Mouse (Mus musculus) liver (tissue): ENCODE results near the gene Sbk1.
"Not testable (repeated sequence)": the region's sequence is repeated elsewhere in the genome, so short reads cannot be mapped to it uniquely, and the experiment has no call there.

Experiments used
- DNase-seq: peaks from one replicate; pipeline ENCODE4 v3.0.0-alpha.2; 2020; ENCODE audit warnings: mixed read lengths

The Sbk1 gene

DNA sequence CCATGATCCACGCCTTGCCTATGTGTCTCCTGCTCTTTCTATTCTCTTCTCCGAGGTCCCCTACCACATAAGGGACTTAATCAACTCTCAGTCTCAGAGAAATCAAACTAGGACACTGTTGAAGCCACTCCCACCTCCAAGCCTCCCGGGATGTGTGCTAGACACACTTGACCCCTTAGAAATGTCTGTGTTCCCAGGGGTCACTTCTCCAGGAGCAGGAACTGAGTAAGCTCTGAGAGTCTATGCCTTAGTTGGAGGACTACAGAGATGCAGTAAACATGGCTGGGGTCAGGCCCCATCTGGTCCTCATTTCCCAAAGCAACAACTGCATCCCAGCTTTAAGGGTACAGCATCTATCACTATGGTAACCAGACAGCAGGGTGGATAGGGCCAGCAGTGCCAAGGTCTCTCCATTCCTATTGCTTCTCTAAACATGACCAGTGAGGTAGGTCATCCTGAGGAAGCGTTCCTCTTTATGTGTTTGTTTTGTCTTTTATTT is 6.0 kb upstream of the Sbk1 start:
- no peak for DNase-seq

DNA sequence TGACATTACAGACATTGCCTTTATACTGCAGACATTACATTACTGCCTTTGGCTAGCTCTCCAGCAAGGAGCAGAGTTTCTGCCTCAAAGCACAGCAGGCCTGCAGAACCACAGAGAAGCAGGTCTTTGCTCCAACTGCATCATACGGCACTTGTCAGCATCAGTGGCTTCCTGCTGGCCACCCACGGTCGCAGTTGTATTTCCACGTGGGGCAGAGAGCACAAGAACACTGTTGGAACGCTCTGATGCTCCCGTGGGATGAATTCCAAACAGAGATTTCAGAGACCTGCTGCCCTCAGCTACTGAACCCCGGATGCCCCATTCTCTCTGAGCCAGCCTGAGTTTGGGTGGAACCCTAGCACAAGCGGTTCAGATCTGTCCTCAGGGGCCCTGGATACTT is 4.8 kb upstream of the Sbk1 start:
- DNase-seq, result no peak

DNA sequence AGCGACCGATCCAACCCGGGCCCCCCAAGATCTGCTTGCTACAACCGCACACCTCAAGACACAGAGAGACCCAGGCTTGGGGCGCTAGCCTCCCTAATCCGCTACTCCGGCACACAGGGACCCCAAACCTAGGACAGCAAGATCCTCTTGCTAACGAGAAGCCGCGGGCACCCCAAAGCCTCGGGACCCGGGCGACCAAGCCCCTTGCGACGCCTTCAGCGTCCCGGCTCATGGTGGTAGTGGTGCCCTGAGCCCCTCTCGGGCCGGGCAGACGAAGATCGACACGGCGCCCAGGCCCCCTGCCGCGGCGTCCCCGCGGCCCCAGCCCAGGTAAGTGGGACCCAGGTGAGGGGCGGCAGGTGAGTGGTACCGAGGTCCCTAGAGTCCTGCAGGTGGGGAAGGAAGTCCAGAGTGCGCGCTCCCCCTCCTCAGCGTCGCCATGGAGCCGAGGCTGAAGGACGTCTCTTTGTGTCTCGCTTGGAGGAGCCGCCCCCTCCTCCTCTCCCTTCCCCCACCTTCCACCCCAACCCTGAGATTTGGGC is 422 bp downstream of the Sbk1 start:
- DNase-seq, result no peak

DNA sequence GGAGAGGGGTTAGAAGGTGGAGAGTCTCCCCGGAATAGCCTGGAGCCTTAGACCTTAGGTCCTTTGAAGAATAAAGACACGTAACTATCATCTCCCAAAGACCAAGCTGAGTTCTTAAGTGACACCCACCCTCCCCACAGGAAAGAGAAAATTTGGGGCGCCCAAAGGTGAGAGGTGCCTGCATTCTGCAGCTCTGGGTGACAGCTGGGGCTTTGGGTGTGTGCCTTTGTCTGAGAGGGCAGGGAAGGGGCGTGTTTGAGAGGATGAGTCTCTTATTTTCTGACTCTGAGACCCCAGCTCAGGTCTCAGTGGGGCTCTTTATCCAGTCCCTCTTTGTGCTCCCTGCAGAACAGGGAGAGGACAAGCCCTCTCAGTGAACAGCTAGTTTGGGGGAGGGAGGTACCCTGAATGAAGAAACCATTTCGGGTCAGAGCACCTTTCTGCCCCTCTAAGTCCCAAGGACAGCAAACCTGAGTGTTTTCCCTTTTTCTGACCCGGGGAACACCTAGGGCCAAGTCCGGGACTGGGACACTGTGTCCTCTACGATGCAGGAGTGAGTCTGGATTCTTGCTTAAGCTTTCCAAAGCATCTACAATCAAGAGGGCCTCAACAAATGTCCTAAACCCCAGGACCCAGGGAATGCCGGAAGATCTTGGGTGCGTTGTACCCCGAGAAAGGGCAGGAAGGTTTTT is 1.1 kb downstream of the Sbk1 start:
- no peak for DNase-seq

DNA sequence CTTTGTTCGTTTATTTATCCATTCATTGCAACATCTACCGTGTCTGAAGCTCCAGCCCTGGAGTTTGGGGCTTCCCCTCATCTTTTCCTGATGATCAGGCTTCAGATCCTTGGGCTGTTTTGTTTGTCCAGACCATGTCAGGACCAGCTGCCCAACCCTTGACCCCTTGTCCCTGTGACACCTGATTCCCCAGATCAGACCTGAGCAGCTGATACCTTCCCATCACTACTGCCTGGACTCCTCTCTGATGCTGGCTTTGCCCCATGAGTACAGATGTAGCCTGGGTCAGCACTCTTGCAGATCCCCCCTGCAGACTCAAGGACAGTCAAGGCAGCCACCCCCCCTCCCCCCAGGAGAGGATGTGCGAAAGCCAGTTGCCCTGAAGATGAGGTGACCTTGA is 1.7 kb downstream of the Sbk1 start:
- no peak for DNase-seq

DNA sequence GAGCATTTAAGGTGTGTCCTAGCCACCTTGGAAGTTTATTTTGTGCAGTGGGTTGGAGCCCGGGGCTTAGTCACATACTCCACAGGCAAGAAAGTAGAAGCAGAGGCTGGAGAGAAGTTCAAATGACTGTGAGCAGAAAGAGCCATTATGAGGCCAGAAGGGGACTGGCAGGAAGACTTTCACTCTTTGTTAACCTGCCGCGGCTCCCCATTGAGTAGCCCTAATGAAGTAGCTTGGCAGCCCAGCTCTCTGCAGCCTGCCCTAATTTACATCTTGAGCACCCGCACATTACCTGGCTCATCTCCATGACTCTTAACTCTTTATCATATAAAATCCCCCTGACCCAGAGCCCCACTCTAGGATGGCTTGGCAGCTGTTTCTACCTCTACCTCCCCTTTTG is 2.2 kb downstream of the Sbk1 start:
- DNase-seq, result no peak

DNA sequence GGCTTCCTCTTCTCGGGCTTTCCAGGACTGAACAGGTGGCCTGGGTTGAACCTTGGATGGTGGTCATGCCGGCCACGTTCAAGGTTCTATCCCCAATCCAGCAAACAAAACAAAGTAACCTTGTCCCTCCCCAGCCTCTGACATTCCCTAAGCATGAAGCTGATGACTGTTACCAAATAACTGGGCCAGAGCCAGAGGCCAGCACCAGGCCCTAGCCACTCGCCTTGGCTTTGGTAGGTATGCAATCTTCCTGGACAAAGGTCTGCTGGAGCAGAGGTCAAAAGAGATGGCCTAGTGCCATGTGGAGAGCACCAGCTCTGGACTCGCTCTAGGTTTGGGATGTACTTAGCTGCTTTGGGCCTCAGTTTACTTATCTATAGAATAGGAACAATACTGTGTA is 3.3 kb downstream of the Sbk1 start:
- DNase-seq, result no peak

DNA sequence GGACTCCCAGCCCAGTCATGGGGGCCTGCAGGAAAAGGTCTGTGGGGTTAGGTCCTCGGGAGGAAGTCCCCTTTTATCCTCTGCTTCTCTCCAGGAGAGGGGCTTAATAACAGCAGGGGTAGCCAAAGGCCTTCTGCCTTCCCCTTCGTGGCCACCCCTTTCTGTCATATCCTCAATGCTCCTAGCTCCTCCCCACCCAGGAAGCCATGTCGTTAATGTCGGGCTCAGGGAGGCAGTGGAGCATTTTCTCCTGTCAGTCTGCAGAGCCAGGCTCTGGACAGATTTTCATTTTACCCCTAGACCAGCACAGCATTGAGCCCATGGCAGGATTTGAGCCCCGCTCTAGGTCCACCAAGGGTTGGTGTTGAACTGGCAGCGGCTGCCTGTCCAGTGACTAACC is 3.9 kb downstream of the Sbk1 start:
- no peak for DNase-seq

DNA sequence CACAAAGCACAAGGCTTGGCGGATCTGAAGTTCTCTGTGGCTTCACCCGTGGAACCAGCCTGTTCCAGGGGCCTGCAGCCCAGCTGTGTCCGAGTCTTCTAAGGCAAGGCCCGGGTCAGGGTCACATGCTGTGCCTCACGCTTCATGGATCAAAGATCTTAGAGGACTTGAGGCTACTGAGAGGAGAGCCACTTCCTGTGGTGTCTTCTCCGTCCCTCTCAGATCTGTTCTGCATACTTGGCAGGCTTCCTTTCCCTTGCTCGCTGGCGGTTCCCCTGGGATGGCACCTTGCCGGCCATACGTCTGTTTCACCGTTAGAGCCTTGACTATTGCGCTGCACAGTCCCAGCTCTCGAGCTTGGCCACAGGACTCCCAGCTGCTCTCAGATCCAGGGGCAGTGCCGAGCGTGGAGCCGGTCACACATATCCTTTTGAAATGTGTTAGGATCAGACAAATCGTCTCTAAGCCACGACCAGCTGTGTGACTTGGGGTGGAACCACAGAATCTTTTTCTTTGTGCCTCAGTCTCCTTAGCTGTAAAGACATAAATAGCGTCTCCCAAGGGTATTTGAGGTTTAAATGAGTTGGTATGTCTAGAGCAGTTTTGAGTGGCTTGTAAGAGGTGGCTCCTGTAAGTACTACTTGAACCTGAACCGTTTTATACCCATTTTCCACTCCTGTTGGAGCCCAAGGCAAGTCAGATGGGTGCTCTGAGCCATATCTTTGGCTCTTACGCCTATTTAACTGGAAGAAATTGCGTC is 5.3 kb downstream of the Sbk1 start:
- no peak for DNase-seq

DNA sequence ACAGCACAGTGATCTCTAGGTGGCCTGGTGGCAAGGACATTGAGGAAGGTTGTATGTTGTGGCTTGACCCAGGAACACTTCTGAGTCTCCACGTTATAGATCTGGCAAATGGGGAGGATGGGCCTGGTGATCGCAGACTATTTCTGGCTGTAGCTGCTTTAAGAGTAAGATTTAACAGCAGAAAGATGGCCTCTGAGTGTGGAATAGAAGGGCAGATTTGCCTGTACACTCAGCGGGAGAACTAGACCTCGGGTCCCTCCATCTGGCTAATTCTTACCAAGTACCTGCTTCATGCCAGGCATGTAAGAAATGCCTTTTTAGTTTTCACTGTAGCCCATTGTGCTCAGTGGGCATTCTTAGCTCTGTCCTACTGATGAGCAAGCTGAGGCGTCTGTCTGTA is 6.4 kb downstream of the Sbk1 start:
- DNase-seq, result no peak

DNA sequence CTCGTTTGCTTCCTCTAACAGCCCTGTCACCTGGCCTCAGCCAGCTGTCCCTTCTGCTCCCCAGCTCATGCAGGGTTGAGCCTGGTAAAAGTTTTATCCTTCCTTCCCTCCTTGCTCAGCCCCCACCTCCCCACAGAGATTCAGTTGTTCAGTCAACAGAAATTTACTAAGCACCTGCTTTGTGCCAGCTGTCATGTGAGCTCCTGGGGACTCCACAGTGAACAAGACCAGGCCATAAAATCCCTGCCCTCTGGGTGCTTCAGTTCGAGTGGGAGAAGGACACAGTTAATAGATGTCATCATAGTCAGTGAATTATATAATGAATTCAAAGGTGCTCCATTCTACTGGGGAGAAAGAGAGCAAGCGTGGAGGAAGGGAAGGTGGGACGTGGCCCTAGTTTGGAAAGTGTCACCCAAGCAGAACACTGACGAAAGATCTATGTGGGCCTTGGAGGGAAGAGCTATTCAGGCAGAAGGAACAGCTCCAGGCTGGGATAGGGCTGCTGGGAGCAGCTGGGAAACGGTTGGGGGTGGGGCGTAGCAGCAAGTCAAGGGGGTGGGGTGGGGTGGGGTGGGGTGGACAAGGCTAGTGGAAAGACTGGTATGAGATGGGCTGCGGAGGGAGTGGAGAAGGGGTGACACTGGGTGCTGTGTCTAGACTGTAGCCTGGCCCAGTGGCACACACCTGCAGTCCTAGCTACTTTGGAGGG is 7.5 kb downstream of the Sbk1 start:
- DNase-seq, result no peak

DNA sequence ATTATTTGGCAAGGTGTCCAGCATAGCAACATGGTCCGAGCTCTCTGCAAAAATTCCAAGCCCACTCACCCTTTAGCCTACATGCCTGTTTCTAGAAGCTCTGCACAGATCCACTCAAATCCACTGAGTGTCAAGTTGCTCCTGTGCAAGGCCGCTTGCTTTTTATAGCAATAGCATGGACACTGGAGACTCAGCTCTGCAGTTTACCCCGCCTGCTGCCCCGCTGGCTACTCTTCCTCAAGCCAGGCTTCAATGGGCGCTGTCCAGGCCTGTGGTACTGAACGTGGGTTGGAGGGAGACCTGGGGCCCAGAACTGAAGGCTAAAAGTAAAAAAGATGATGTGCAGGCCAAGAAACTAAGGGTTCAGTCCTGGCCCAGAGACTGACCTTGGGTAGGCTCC is 8.3 kb downstream of the Sbk1 start:
- no peak for DNase-seq

DNA sequence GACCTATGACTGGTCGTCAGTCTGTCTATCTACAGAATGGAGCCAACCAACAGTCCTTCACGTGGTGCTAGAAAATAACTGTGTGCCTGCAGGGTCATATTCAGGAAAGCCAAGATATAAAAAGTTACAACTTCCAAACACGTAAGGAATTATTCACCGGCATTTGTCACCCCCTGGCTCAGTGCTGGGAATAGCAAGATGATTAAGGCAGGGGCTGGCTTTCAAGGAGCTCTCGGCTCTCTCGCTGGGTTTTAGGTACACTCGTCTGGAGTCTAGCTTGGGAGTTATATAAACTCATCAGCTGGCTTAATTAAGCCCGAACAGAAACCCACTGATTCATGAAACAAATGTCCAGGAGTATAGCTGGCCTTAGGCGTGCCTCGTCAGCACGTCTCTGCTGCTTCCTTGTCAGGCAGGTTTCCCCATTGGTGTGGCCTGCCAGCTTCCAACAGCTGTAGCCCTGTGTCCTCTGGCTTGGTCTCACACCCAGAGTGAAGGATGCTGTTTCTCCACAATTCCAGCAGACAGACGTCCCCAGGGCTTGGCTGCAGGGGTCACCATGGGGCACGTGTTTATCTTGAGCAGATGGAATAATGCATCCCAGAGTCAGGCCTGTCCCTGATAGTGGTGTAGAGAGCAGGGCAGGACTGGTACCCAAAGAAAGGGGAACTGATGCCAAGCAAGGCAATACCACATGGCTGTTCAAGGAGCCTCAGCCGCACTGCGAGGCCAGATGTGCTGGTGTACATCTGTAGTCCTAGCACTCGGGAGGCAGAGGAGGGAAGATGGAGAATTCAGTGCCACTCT is 9.7 kb downstream of the Sbk1 start:
- DNase-seq, result no peak

DNA sequence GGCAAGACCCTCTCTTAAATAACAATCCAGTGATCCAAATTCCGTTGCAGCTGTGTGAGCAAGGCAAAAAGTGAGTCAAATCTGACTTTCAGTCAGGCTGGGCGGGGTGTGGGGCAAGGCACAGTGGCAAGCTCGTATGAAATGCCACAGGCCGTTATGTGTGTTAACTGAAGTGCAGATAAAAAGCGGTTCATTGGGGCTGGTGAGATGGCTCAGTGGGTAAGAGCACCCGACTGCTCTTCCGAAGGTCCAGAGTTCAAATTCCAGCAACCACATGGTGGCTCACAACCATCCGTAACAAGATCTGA is 10.2 kb downstream of the Sbk1 start:
- not testable (repeated sequence) for DNase-seq

DNA sequence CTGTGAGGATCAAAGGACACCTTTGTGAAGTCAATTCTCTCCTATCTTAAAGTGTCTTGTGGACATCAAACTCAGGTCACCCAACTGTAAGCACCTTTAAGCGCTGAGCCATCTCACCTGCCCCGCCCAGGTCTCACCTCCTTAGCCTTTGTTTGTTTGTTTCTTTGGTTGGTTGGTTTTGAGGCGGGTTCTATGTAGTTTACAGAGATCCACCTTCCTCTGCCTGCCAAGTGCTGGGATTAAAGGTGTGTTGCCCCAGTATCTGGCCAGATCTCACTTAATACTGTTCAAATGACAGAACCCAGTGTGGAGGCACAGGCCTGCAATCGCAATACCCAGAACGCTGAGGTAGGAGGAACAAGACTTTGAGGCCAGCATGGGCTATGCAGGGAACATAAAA is 11.6 kb downstream of the Sbk1 start:
- no peak for DNase-seq

DNA sequence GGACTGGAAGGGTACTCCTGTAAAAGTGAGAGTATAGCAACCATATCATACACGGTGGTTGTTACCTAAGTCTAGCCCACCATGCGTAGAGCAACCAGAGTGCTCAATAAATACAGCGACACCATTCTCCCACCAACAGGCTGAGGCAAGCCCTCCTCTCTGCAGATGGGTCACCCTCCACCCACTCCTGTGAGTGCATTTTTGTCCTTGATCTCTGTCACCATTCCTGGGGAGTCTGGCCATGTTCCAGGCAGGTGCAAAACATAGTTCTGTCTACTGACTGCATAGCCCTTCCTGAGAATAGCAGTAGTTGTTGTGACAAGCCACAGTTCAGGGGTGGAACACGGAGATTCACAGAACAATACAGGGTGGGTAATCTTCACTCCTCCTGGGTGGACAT is 12.0 kb downstream of the Sbk1 start:
- no peak for DNase-seq

DNA sequence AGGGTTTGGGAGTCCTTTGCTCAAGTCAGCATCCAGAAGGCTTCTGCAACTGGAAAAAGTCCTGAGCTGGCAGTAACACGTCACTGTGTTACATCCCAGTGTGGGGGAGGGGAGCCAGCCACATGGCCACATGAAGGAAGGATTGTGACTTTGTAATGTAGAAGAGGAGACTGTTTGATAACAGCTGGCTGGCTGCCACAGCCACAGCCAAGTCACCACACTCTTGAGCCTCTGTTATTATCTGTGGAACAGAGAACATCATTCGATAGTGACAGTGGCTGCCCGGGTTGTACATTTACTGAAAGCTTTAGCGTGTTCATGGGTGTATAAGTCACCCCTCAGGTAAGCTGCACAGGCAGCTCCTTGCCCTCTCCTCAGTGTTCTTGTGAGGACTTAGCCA is 12.4 kb downstream of the Sbk1 start:
- DNase-seq, result peak; percentile 32

DNA sequence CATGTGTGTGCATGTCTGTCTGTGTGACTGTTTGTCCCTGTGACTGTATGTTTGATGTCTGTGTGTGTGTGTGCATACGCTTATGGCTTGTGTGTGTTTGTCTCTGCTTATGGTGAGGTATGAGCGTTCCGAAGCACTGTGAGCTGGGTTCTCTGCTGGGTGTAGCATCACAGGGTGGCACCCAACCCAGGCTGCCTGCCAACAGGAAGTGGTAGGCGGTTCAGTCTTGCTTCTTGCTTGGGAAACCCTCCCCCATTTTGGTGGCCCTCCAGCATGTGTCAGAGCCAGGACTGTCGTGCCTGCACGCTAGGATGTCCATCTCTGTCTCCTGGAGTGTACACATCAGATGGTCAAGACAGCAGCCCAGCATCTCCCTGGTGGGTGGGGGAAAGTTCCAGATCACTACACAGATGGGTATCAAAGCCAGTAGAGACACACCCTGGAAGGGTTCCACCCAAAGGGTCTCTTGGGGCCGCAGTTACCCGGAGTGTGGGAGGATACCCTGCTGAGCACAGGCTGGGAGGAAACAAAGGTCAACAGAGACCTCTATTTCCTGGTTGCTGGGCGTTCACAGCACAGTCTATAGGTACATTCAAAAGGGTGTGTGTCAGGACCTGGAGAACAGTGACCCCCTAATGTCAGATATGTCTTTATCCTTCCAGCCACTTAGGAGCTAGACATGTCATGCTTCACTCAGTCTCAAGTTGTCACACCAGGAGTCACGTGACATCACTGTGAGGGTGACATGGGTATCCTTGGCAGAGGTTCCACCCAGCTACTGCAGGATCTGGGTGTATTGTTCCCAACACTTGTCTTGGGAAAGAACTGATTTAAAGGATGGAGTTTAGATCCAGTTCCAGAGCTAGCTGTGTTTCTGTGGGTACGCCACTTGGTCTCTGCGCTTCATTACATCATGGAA is 13.1 kb downstream of the Sbk1 start:
- no peak for DNase-seq

DNA sequence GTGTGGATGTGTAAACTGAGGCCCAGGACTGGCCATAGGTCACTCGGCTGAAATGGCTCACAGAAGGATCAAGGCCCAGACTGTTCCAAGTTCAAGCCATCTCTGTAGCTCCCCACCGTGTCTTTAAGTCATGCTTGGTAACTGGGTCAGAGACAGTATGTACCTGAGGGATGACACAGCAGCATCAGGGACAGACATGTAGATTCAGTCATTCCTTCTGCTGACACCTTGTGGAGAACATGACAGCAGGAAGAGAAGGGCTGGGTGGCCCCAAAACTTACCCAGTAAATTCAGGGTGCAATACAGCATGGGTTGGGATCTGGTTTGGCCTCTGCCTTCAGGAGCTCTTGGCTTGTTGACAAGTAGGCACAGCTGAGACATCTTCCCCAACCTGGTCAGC is 13.9 kb downstream of the Sbk1 start:
- no peak for DNase-seq

DNA sequence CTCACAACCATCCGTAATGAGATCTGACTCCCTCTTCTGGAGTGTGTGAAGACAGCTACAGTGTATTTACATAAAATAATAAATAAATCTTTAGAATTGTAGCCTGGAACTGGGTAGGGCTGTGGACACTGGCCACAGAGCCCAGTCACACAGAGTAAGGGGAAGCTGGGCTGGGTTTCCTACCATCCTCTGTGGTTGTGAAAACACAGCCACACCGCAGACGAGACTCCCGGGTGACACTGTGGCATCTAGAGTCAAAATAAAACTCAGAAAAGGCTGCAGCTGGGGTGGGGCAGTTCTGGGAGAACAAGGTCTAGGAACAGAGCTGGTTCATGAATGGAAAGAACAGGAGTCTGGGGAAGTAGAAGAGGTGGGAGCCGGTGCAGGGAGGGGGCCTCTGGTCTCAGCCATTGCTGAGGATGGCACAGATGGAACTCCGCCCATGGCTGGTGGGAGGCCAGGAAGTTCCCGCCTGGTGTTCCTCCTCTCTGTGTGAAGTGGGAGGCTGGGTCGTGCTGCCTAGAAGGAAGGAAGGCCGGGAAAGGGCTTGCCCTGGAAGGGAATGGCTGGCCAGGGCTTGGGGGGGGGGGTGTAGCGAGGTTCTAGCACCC is 15.2 kb downstream of the Sbk1 start:
- no peak for DNase-seq

DNA sequence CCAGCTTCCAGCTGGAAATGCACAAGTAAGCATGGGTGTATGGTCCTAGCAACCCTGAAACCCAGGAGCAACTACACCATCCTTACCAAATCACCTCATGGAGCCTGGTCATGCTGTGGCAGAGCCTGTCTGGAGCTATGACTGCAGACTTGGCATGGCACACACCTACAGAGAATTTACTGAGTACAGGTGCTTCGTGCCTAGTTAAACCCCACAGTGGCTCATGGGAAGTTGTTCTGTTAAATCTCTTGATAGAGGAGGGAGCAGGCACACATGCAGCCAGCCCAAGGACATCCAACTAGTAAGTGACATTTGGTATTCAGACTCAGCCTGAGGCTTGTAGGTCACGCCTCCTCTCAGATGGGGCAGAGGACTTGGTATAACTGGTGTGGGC is 15.7 kb downstream of the Sbk1 start:
- DNase-seq, result no peak
